Mouse (Mus musculus): Measurements from ENCODE around the gene Fgf13. TPM values are rescaled to one million over a fixed set of nuclear protein-coding genes. Genes with fewer than 3 reads are reported as not detected.

Gene Fgf13
- polyA plus RNA-seq (2011; ENCODE audit: insufficient read depth, insufficient read length, low replicate concordance, missing spikeins) = 2.0 TPM in 1 of 2 replicates, not detected in the other

DNA sequence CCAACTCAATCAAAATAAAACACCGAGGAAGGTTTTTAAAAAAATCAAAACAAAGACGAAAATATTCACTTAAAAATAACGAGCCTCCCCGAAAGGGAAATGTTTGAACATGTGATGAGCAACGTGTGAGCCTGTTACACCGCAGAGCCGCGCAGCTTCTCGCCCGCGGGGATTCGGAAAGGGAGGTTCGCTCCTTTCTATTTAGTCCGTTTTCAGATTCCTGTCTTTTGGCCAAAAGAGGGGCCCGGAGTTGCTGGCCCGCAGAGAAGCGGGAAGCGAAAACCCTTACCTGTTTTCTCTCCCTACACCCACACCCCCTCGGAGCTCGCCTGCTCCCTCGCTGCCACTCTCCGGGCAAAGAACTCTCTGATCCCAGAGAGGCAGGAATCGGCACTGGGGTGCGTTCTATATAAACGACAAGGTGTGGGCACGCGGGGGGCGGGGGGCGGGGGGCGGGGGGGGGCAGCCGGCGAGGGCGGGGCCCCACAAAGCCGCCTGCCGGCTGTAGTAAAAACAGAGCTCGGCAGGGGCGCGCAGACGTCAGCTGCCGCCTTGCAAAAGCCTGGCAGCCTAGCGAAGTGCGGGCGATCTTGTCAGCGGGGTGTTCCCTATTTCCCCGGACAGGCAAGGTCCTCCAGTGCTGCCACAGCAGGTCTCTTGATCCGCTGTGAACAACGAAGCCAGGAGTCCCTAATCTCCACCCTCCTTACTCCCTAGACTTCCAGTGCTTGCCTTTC, at the start of gene Fgf13:
Gene Fgf13, minus strand, starts transcription at position 377 of the 737 bp plus-strand sequence.
- Histone ChIP-seq H3K27ac (ENCODE audit: control insufficient read depth, insufficient read depth, low read depth, low read length, poor library complexity) (no peak within 1 kb of the TSS), H3K4me1 (ENCODE audit: control insufficient read depth, insufficient read depth, low read length) (no peaks in the 10 kb centered on the region), H3K4me3 (replicated peaks; ENCODE audit: control insufficient read depth, low read depth, low read length) (peak within 1 kb of the TSS; percentile 62)
- WGBS = 14% methylated on average over 44 of the region's 47 CpGs
- TF ChIP-seq CTCF (IDR thresholded peaks at IDR 0.05; ENCODE audit: control insufficient read depth, insufficient read depth, low read length) (no peak), POLR2A (IDR thresholded peaks at IDR 0.05; ENCODE audit: borderline replicate concordance, control insufficient read depth, low read depth, low read length) (no peak)

DNA sequence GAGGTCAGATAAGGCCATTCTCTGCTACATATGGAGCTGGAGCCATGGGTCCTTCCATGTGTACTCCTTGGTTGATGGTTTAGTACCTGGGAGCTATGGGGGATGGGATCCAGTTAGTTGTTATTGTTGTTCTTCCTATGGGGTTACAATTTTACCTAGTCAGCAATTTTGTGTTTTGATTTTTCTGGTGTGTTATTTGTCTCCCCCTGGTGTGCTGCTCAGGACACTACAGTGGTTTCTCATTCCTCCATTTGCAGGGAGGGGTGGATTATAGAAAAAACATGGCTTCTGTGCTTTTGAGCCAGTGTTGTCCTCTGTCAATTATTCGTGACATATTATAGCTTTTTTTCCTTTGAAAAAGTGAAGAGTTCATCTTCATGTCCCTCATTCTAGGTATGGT, 38.7 kb upstream of the Fgf13 start:
- no peak overlapping the region for H3K27ac ChIP-seq (ENCODE audit: control insufficient read depth, insufficient read depth, low read depth, low read length, poor library complexity)
- 48% methylated on average over 1 of the region's 1 CpGs for WGBS
- TF ChIP-seq CTCF (IDR thresholded peaks at IDR 0.05; ENCODE audit: control insufficient read depth, insufficient read depth, low read length) (no peak), POLR2A (IDR thresholded peaks at IDR 0.05; ENCODE audit: borderline replicate concordance, control insufficient read depth, low read depth, low read length) (no peak)
- no peaks in the 10 kb centered on the region for H3K4me1 ChIP-seq (ENCODE audit: control insufficient read depth, insufficient read depth, low read length)
- H3K4me3 ChIP-seq (replicated peaks; ENCODE audit: control insufficient read depth, low read depth, low read length) = no peak overlapping the region

DNA sequence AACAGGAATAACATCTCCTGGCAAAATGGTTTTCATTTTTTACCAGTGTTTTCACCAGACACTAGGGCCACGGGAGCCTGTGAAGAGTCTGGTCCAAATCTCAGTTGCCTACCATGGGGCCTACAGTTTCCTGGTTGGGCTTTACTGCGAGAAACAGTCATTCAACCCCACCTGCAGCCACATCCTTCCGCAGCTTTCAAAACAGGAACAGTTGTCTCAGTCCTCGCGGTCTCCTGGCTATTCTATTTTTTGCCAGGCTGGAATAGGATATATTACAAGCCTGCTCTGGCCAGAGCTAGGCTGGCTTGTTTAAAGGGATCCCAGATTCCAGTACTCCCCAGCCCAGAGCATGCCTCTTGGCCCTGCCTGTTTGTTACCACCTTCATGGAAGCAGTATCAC, 21.2 kb upstream of the Fgf13 start:
- whole genome bisulfite sequencing = 18% methylated on average over 5 of the region's 5 CpGs
- no peaks in the 10 kb centered on the region for H3K4me1 ChIP-seq (ENCODE audit: control insufficient read depth, insufficient read depth, low read length)
- no peak overlapping the region for H3K27ac ChIP-seq (ENCODE audit: control insufficient read depth, insufficient read depth, low read depth, low read length, poor library complexity)
- TF ChIP-seq POLR2A (IDR thresholded peaks at IDR 0.05; ENCODE audit: borderline replicate concordance, control insufficient read depth, low read depth, low read length) (no peak), CTCF (IDR thresholded peaks at IDR 0.05; ENCODE audit: control insufficient read depth, insufficient read depth, low read length) (no peak)
- no peak overlapping the region for H3K4me3 ChIP-seq (replicated peaks; ENCODE audit: control insufficient read depth, low read depth, low read length)

DNA sequence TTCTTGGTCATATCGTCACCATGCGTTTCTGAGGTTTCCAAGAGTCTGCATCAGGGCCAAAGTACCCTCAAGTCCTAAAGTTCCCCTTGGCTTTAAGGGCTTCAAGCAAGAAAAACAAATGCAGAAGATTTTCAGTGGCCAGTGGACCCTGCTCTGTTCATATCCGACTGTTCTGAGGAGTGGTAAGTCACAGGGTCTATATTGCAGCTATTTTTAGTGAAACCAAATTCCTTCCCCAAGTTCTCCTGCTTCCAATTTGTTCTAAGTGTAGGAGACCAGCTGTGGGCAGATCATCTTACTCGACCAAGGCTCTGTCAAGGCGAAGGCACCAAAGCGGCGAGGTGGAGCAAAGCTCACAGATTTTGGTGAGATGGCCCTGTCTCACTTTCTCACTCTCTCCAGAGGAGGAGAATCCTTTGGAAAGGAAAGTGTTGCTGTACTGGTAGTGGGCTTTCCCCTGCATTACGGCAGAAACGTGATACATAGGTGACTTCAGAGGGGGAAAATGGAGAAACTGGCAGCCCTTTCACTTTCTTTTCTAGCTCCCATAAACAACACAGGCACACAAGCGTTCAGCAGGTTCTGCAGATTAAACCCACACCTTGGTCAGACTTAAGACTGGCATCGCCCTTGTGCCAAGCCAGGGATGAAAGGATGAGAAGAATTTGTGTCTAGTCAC, 17.8 kb upstream of the Fgf13 start:
- WGBS = 60% methylated on average over 11 of the region's 11 CpGs
- no peak overlapping the region for H3K4me3 ChIP-seq (replicated peaks; ENCODE audit: control insufficient read depth, low read depth, low read length)
- H3K27ac ChIP-seq (ENCODE audit: control insufficient read depth, insufficient read depth, low read depth, low read length, poor library complexity) = no peak overlapping the region; the same call in 1 of the 2 replicates
- H3K4me1 ChIP-seq (ENCODE audit: control insufficient read depth, insufficient read depth, low read length) = no peaks in the 10 kb centered on the region
- TF ChIP-seq CTCF (IDR thresholded peaks at IDR 0.05; ENCODE audit: control insufficient read depth, insufficient read depth, low read length) (no peak), POLR2A (IDR thresholded peaks at IDR 0.05; ENCODE audit: borderline replicate concordance, control insufficient read depth, low read depth, low read length) (no peak)

DNA sequence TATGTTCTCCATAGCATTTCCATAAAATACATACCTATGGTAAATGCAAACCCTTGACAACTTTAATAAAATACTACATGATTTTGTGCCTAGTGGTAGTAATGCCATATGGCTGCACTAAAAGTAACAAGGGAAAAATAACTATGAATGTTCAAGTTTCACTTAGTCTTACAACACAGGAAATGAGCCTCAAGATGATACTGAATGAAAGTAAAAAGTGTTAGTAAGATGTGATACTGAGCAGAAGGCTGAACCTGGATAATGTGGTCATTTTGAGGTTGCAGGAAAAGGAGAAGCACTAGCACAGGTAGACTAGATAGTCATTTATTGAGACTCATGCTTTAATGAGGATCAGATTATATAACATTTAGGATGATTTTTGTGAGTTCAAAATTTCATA, 16.2 kb upstream of the Fgf13 start:
- H3K4me3 ChIP-seq (replicated peaks; ENCODE audit: control insufficient read depth, low read depth, low read length) = no peak overlapping the region
- no peak overlapping the region for H3K27ac ChIP-seq (ENCODE audit: control insufficient read depth, insufficient read depth, low read depth, low read length, poor library complexity)
- H3K4me1 ChIP-seq (ENCODE audit: control insufficient read depth, insufficient read depth, low read length) = no peaks in the 10 kb centered on the region
- TF ChIP-seq POLR2A (IDR thresholded peaks at IDR 0.05; ENCODE audit: borderline replicate concordance, control insufficient read depth, low read depth, low read length) (no peak), CTCF (IDR thresholded peaks at IDR 0.05; ENCODE audit: control insufficient read depth, insufficient read depth, low read length) (no peak)

DNA sequence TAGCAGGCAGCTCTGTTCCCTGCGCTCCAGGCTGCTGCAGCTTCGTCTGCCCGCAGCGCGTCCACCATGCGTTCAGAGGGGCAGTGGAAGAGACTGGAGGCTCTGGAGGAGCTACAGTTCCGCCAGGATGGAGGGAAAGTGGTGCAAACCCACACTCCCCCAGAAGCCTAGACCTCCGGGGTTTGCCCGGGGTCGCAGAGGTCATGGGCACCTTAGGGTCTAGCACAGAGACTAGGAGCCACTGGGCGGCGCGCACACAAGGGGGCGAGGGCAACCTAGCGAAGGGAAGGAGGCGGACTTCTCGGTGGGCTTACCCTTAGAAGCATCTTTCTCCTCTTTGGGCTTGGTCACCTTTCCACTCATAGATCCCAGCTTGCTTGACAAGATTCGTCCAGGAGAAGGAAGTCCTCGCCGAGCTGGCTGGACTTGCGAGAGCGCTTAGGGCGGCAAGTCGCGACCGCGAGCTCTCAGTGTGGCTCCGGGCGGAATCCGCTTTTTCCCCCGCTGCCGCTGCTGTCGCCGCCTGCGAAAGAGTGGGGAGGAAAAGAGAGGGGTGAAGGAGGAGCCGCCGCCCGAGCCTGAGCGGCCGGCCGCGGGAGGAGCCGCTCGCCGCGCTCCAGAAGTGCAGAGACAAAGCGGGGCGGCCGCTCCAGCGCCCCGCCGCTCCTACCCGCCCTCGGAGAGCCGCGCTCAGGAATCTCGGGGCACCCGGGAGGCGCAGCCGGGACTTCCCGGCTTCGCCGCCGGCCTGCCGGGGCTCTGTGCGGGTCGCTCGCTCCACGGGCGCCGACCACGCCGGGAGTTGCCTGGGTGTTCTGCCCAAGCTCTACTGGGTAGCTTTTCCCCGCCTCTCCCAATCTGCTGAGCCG, 811 bp downstream of the Fgf13 start:
- 14% methylated on average over 73 of the region's 75 CpGs for WGBS
- Histone ChIP-seq H3K4me3 (replicated peaks; ENCODE audit: control insufficient read depth, low read depth, low read length) (peak overlapping the region; percentile 62), H3K4me1 (ENCODE audit: control insufficient read depth, insufficient read depth, low read length) (no peaks in the 10 kb centered on the region), H3K27ac (ENCODE audit: control insufficient read depth, insufficient read depth, low read depth, low read length, poor library complexity) (no peak overlapping the region)
- TF ChIP-seq POLR2A (IDR thresholded peaks at IDR 0.05; ENCODE audit: borderline replicate concordance, control insufficient read depth, low read depth, low read length) = no peak
- no peak for TF ChIP-seq CTCF (IDR thresholded peaks at IDR 0.05; ENCODE audit: control insufficient read depth, insufficient read depth, low read length)

DNA sequence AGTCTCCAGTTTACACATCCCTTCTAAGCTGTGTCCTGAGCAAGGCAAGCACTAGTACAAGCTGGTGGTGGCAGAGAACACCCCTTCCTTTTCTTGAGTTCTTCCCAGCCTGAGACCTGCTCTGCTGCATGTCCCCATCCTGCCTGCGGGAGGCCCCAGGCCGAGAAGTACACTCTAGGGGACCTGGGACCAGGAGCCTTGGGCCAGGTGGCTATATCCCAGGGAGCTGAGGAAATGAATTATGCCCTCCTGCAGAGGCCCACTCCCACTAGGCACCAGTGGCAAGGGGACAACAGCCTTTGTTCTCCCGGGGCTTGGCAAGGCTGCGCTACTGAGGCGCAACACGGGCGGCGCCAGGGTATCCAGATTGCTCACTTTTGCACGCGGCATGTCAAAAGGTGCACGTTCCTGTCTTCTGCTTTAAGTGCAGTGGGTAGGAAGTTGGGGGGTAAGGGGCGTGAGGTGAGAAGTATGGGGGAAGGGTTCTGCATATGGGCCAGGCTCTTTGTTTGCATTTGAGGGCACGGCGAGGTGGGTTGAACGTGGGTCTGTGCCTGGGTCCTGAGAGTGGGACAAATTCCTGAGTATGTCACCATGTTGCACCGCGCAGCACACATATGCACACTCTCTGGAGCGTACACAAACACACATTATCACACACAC, 1.7 kb downstream of the Fgf13 start:
- Histone ChIP-seq H3K4me3 (replicated peaks; ENCODE audit: control insufficient read depth, low read depth, low read length) (no peak overlapping the region), H3K27ac (ENCODE audit: control insufficient read depth, insufficient read depth, low read depth, low read length, poor library complexity) (no peak overlapping the region), H3K4me1 (ENCODE audit: control insufficient read depth, insufficient read depth, low read length) (no peaks in the 10 kb centered on the region)
- WGBS = 12% methylated on average over 18 of the region's 18 CpGs
- no peak for TF ChIP-seq POLR2A (IDR thresholded peaks at IDR 0.05; ENCODE audit: borderline replicate concordance, control insufficient read depth, low read depth, low read length)
- no peak for TF ChIP-seq CTCF (IDR thresholded peaks at IDR 0.05; ENCODE audit: control insufficient read depth, insufficient read depth, low read length)
